Mouse (Mus musculus) erythroblast, adult 5-6 weeks (primary cell): ENCODE data around the gene Izumo2. TPM values are rescaled to one million over a fixed set of nuclear protein-coding genes. Genes with fewer than 3 reads are reported as not detected.

Experiments used
- ATAC-seq: replicated peaks from 2 replicates; pipeline ENCODE4 v1.8.0; 2016; ENCODE audit warnings: moderate number of reproducible peaks, mild to moderate bottlenecking, moderate TSS enrichment, inconsistent platforms; ENCODE audit not compliant: poor library complexity, low FRiP score, severe bottlenecking
- total RNA-seq, 2 experiments: library from RNA; stranded (forward) in 1 of 2; stranded (reverse) in 1 of 2; fragments of 150-400 nt in 1 of 2; fragments of 200-764, 138-1000 nt in 1 of 2; gene quantifications; 2 replicates each; pipeline versions ENCODE4 v1.2.3 to v1.2.4; 2015 to 2017; ENCODE audit warnings: low replicate concordance in 2 of 2

Gene Izumo2
- total RNA-seq (2015; ENCODE audit: low replicate concordance) (not detected in 2 replicates), total RNA-seq (2017; ENCODE audit: low replicate concordance) (not detected in 2 replicates)

- ATAC-seq = no peak
Observed at GRCm38 (mm10) chr7:44708574-44708973, at the start of gene Izumo2. TSS of gene Izumo2 (plus strand) at chr7:44708742.

- ATAC-seq = no peak
Observed at GRCm38 (mm10) chr7:44661219-44661618, 47.3 kb upstream of the Izumo2 start.

GRCm38 (mm10) chr7:44662168-44662567 lies 46.4 kb upstream of the Izumo2 start:
- no peak for ATAC-seq

- ATAC-seq = no peak
Observed at GRCm38 (mm10) chr7:44662569-44662968, 46.0 kb upstream of the Izumo2 start.

GRCm38 (mm10) chr7:44663546-44663945 lies 45.0 kb upstream of the Izumo2 start:
- ATAC-seq = no peak

GRCm38 (mm10) chr7:44664731-44665130 lies 43.8 kb upstream of the Izumo2 start:
- no peak for ATAC-seq

- no peak for ATAC-seq
Observed at GRCm38 (mm10) chr7:44666462-44666861, 42.1 kb upstream of the Izumo2 start.

GRCm38 (mm10) chr7:44667996-44668738 lies 40.4 kb upstream of the Izumo2 start:
- ATAC-seq = no peak

- no peak for ATAC-seq
Observed at GRCm38 (mm10) chr7:44669103-44669502, 39.4 kb upstream of the Izumo2 start.

GRCm38 (mm10) chr7:44670803-44671202 lies 37.7 kb upstream of the Izumo2 start, which contains the start of gene Myh14:
TSS of gene Myh14 (minus strand) at chr7:44670843.
- peak; percentile 58; the same call in 1 of the 2 replicates for ATAC-seq

GRCm38 (mm10) chr7:44672193-44672592 lies 36.3 kb upstream of the Izumo2 start:
- ATAC-seq = no peak

GRCm38 (mm10) chr7:44674511-44674910 lies 34.0 kb upstream of the Izumo2 start:
- no peak for ATAC-seq

GRCm38 (mm10) chr7:44675171-44675570 lies 33.4 kb upstream of the Izumo2 start:
- no peak for ATAC-seq

- no peak for ATAC-seq
Observed at GRCm38 (mm10) chr7:44676126-44676525, 32.4 kb upstream of the Izumo2 start.

GRCm38 (mm10) chr7:44676611-44677010 lies 31.9 kb upstream of the Izumo2 start:
- no peak for ATAC-seq

GRCm38 (mm10) chr7:44683656-44684055 lies 24.9 kb upstream of the Izumo2 start:
- ATAC-seq = no peak

GRCm38 (mm10) chr7:44685531-44686402 lies 22.8 kb upstream of the Izumo2 start:
- no peak for ATAC-seq

- ATAC-seq = no peak
Observed at GRCm38 (mm10) chr7:44688890-44689289, 19.7 kb upstream of the Izumo2 start.

GRCm38 (mm10) chr7:44689331-44689730 lies 19.2 kb upstream of the Izumo2 start:
- ATAC-seq = no peak

- no peak for ATAC-seq
Observed at GRCm38 (mm10) chr7:44693427-44694175, 14.9 kb upstream of the Izumo2 start.
